Mouse (Mus musculus) lung, postnatal 0 days (tissue): ENCODE measurements around the gene Rars2. TPM values are rescaled to one million over a fixed set of nuclear protein-coding genes. Genes with fewer than 3 reads are reported as not detected.

Source experiments
- ATAC-seq: fragments of 200-750 bp; cut with Nextera tagmentation; 2 replicates; pipeline ENCODE4 v1.8.0; 2017; ENCODE audit warnings: moderate library complexity
- DNase-seq: peaks from one replicate; pipeline ENCODE4 v3.0.0-alpha.2; 2016; ENCODE audit warnings: low spot score
- H3K27ac ChIP-seq: fragments of 300-500 bp; sonication (generic); 2 replicates; pipeline ENCODE4 v1.5.1; 2014; ENCODE audit warnings: antibody characterized with exemption, mild to moderate bottlenecking, low read length, mixed read lengths
- H3K27me3 ChIP-seq: fragments of 300-500 bp; sonication (generic); replicated peaks from 2 replicates; pipeline ENCODE4 v1.6.1; 2014; ENCODE audit warnings: low read length, mixed read lengths; ENCODE audit not compliant: insufficient read depth
- H3K36me3 ChIP-seq: fragments of 300-500 bp; sonication (generic); 2 replicates; pipeline ENCODE4 v1.6.1; 2014; ENCODE audit warnings: low read length, mixed read lengths; ENCODE audit not compliant: insufficient read depth
- H3K4me1 ChIP-seq: fragments of 300-500 bp; sonication (generic); 2 replicates; pipeline ENCODE4 v1.6.1; 2014; ENCODE audit warnings: antibody characterized with exemption, low read depth, low read length, mixed read lengths; ENCODE audit not compliant: insufficient read depth
- H3K4me2 ChIP-seq: fragments of 300-500 bp; sonication (generic); replicated peaks from 2 replicates; pipeline ENCODE4 v1.6.1; 2014; ENCODE audit warnings: low read depth, mild to moderate bottlenecking, low read length, moderate library complexity, mixed read lengths
- H3K4me3 ChIP-seq: fragments of 300-500 bp; sonication (generic); 2 replicates; pipeline ENCODE4 v1.5.1; 2014; ENCODE audit warnings: low read depth, low read length
- H3K9ac ChIP-seq: fragments of 300-500 bp; sonication (generic); replicated peaks from 2 replicates; pipeline ENCODE4 v1.6.1; 2014; ENCODE audit warnings: low read depth, mild to moderate bottlenecking
- H3K9me3 ChIP-seq: fragments of 300-500 bp; sonication (generic); 2 replicates; pipeline ENCODE4 v1.6.1; 2016; ENCODE audit warnings: low read length, mixed read lengths
- CTCF ChIP-seq: IDR thresholded peaks from 2 replicates; pipeline ENCODE4 v1.5.1; 2016; ENCODE audit warnings: antibody characterized with exemption, mild to moderate bottlenecking
- EP300 ChIP-seq: IDR thresholded peaks from 2 replicates; pipeline ENCODE4 v1.6.1; 2016; ENCODE audit warnings: antibody characterized with exemption, mild to moderate bottlenecking, control low read depth
- WGBS: fragments of 180-500 bp; shearing (Covaris S2); extraction: QIAGEN DNeasy Blood & Tissue Kit; methylation state at CpG from one replicate; pipeline ENCODE4 v1.1.7; 2014; 5-methylcytosine and 5-hydroxymethylcytosine counted together
- polyA plus RNA-seq: library from polyadenylated mRNA; unstranded; fragments of >200 nt; fragmentation: Nextera tagmentation; extraction: Ambion mirVana; gene quantifications from 2 replicates; pipeline ENCODE4 v1.2.1, GENCODE M21; 2015

Rars2 gene
- polyA plus RNA-seq, 1 experiment from 2014 or later, result 31.9 TPM

DNA sequence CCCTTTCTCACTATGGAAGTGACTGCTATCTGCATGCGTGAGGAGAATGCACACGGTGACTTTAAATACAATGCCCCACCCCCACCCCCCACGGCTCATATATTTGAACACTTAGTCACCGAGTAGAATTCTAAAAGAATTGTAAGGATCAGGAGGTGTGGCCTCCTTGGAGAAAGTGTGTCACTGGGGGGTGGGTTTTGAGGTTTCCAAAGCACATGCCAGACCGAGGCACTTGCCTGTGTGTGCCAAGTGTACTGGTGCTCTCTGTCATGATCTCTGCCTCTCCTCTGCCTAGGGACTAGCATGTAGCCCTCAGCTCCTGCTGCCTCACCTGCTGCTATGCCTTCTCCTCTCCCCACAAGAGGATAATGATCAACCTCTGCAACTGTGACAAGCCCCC lies 32.3 kb upstream of the Rars2 start:
- no peak for DNase-seq
- Histone ChIP-seq H3K36me3 (peaks cover 29% of the 10 kb centered on the region), H3K9ac (no peak overlapping the region), H3K27me3 (no peaks in the 10 kb centered on the region), H3K9me3 (no peaks in the 10 kb centered on the region), H3K4me3 (no peak overlapping the region), H3K4me2 (no peak overlapping the region), H3K27ac (no peak overlapping the region), H3K4me1 (no peaks in the 10 kb centered on the region)
- TF ChIP-seq CTCF (no peak), EP300 (no peak)
- WGBS, result 61% methylated on average over 5 of the region's 5 CpGs
- peak; percentile 26; the same call in 1 of the 2 replicates for ATAC-seq

DNA sequence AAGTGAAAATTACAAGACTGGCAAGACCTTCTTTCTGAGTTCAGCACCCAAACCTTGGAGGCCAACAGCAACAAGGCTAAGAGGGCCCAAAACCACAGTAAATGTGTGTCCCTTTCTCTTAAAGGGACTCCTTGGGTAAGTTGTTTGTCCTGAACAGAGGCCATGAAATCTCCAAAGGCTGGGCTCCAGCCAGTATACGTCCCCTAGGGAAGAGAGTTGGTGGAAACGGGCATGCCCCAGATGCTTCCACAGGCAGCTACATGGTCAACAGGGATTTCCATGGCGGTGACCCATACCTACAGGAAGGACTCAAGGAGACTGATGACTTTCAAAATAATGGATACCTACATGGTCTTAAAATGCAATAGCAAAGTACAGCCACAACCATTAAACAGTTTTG lies 31.3 kb upstream of the Rars2 start:
- DNase-seq, result no peak
- Histone ChIP-seq H3K9me3 (no peaks in the 10 kb centered on the region), H3K36me3 (peaks cover 21% of the 10 kb centered on the region), H3K4me1 (no peaks in the 10 kb centered on the region), H3K9ac (no peak overlapping the region), H3K4me3 (no peak overlapping the region), H3K27me3 (no peaks in the 10 kb centered on the region), H3K4me2 (no peak overlapping the region), H3K27ac (no peak overlapping the region)
- 93% methylated on average over 3 of the region's 3 CpGs for WGBS
- ATAC-seq, result no peak
- TF ChIP-seq EP300 (no peak), CTCF (no peak)

DNA sequence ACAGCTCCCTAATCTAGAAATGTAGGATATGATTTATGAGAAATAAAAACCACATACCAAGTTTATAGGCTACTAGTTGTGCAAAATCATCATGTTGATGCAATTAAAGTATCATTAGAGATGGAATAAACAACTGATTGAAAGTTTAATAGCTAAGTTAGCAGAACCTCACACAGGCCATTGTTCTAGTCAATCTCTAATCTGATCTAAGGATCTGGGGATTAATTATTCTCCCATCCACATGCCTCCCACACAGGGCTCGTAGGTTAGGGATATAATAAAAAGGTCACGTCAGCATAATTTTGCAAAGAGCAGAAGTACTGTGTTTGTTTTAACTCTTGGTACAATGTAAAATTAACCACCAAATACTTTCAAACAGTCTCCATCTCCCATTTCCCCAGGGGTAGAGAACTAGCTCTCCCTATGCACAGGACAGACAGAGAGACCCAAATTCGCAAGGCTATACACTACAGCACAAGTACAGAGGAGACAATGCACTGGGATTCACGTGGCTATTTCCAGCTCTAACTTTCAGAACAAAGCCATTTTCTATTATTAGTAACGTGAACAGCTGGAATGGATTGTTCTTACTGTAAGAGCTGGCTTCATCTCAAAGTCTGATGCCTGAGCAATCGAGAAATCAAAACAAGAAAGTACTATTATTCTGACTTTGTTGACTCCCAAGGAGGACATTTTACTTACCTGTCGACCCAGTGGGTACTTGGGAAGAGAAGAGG lies 29.7 kb upstream of the Rars2 start:
- H3K4me3 ChIP-seq, result no peak overlapping the region
- TF ChIP-seq EP300 (no peak), CTCF (no peak)
- no peak for ATAC-seq
- H3K9ac ChIP-seq, result no peak overlapping the region
- H3K4me2 ChIP-seq, result no peak overlapping the region
- no peak overlapping the region for H3K27ac ChIP-seq
- 57% methylated on average over 7 of the region's 7 CpGs for WGBS
- DNase-seq, result peak; percentile 27
- H3K27me3 ChIP-seq, result no peaks in the 10 kb centered on the region
- H3K36me3 ChIP-seq, result peaks cover 21% of the 10 kb centered on the region
- H3K4me1 ChIP-seq, result no peaks in the 10 kb centered on the region
- no peaks in the 10 kb centered on the region for H3K9me3 ChIP-seq

DNA sequence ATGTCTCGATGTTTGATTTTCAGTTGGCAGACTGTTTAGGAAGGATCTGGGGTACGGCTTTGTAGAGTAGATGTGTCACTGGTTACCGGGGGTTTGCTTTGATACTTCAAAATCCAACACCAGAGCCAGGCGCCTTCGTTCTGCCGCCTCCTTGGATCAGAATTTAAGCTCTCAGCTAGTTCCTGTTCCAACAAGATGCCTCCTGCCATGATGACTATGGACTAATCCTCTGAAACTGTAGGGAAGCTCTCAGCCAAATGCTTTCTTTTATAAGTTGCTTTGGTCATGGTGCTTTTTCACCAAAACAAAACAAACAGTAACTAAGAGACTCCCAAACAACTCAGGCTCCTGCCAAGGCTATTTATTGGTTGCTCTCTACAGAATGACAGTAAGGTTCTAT lies 11.6 kb upstream of the Rars2 start:
- Histone ChIP-seq H3K36me3 (0 out of 2 replicates have a peak, but pooled peaks cover 3% of the 10 kb centered on the region), H3K4me1 (no peaks in the 10 kb centered on the region), H3K4me2 (no peak overlapping the region), H3K27me3 (no peaks in the 10 kb centered on the region), H3K4me3 (no peak overlapping the region), H3K9me3 (no peaks in the 10 kb centered on the region), H3K27ac (no peak overlapping the region), H3K9ac (no peak overlapping the region)
- TF ChIP-seq CTCF (no peak), EP300 (no peak)
- no peak for DNase-seq
- no peak for ATAC-seq
- 95% methylated on average over 6 of the region's 6 CpGs for WGBS

DNA sequence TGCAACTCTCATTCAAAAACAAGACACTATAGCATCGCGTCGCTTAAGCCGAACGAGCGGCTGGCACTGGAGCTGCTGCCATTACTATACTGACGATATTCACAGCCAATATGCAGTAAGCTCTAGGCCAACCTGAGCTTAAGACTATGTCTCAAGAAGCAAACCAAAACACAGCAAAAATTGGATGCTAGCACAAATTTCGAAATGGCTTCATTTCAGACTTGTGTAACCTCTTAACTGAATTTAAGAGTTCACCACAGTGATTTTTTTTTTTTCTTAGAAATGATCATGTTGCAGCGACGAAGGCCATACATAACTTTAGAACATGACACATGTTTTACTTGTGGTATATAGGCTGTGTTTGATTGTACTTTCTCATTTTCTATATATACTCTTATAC lies 8.1 kb upstream of the Rars2 start:
- ATAC-seq (no peak), DNase-seq (no peak)
- Histone ChIP-seq H3K36me3 (0 out of 2 replicates have a peak, but pooled peaks cover 8% of the 10 kb centered on the region), H3K9me3 (no peaks in the 10 kb centered on the region), H3K4me3 (no peak overlapping the region), H3K27ac (no peak overlapping the region), H3K27me3 (no peaks in the 10 kb centered on the region), H3K4me2 (no peak overlapping the region), H3K9ac (no peak overlapping the region), H3K4me1 (no peaks in the 10 kb centered on the region)
- TF ChIP-seq CTCF, result no peak
- TF ChIP-seq EP300, result no peak
- 92% methylated on average over 10 of the region's 10 CpGs for WGBS

DNA sequence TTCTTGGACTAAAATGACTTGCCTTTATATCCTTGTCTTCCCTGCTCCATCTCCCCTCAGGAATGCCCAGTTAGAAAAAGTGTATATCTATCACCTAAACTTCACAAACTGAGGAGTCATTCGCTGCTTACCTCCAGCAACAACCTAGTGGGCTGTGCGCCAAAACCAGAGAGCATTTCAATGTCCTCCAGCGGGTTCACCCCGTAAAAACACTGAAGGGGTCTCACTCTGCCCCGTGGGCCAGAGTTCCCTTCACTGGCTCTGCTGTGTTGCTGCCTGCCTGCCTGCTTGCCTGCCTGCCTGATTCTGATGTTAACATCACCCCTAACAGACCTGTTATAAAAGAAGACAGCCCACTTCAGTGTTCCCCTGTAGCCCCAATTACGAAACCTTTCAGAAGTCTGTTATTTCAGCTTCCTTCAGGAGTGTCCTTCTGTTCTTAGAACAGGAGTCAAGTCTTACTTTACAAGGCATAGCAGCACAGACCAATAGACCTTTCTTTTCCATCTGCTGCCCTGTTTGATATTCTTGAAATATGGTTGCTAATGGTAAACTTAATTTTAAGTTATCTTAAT lies 1.1 kb upstream of the Rars2 start:
- Histone ChIP-seq H3K36me3 (0 out of 2 replicates have a peak, but pooled peaks cover 4% of the 10 kb centered on the region), H3K4me2 (peak overlapping the region; percentile 81), H3K4me3 (peak overlapping the region; percentile 84), H3K27ac (peak overlapping the region; percentile 33; the same call in 1 of the 2 replicates), H3K9me3 (no peaks in the 10 kb centered on the region), H3K4me1 (peaks cover 16% of the 10 kb centered on the region; the same call in 1 of the 2 replicates), H3K27me3 (no peaks in the 10 kb centered on the region), H3K9ac (peak overlapping the region; percentile 69; the same call in 1 of the 2 replicates)
- DNase-seq (peak; percentile 42), ATAC-seq (0 out of 2 replicates have a peak, but pooled peaks have one; percentile 3)
- 48% methylated on average over 6 of the region's 6 CpGs for WGBS
- TF ChIP-seq CTCF (no peak), EP300 (no peak)
